Mouse (Mus musculus) stomach, embryonic 14.5 days (tissue): ENCODE data around the gene St7l. TPM values are rescaled to one million over a fixed set of nuclear protein-coding genes. Genes with fewer than 3 reads are reported as not detected.
"Not testable (repeated sequence)": the region's sequence is repeated elsewhere in the genome, so short reads cannot be mapped to it uniquely, and the experiment has no call there.

Source experiments
- ATAC-seq: fragments of 200-750 bp; cut with Nextera tagmentation; 2 replicates; pipeline ENCODE4 v1.8.0; 2017; ENCODE audit warnings: low read depth, moderate TSS enrichment; ENCODE audit not compliant: insufficient number of reproducible peaks, insufficient read depth, low FRiP score
- H3K27ac ChIP-seq: fragments of 300-500 bp; sonication (generic); 2 replicates; pipeline ENCODE4 v1.5.1; 2014; ENCODE audit warnings: mild to moderate bottlenecking, low read length, moderate library complexity, mixed read lengths
- H3K27me3 ChIP-seq: fragments of 300-500 bp; sonication (generic); 2 replicates; pipeline ENCODE4 v1.6.1; 2014; ENCODE audit warnings: low read length, control low read depth, mixed read lengths; ENCODE audit not compliant: control insufficient read depth, insufficient read depth
- H3K36me3 ChIP-seq: fragments of 300-500 bp; sonication (generic); 2 replicates; pipeline ENCODE4 v1.6.1; 2014; ENCODE audit warnings: mild to moderate bottlenecking, control low read depth, low read length, moderate library complexity, mixed read lengths; ENCODE audit not compliant: control insufficient read depth, insufficient read depth
- H3K4me1 ChIP-seq: fragments of 300-500 bp; sonication (generic); 2 replicates; pipeline ENCODE4 v1.6.1; 2014; ENCODE audit warnings: low read length, control low read depth, mixed read lengths; ENCODE audit not compliant: control insufficient read depth, insufficient read depth
- H3K4me2 ChIP-seq: fragments of 300-500 bp; sonication (generic); replicated peaks from 2 replicates; pipeline ENCODE4 v1.6.1; 2014; ENCODE audit warnings: low read depth, low read length, control low read depth
- H3K4me3 ChIP-seq: fragments of 300-500 bp; sonication (generic); 2 replicates; pipeline ENCODE4 v1.5.1; 2014; ENCODE audit warnings: low read depth, low read length, control low read depth
- H3K9ac ChIP-seq: fragments of 300-500 bp; sonication (generic); replicated peaks from 2 replicates; pipeline ENCODE4 v1.6.1; 2014; ENCODE audit warnings: low read depth, mild to moderate bottlenecking, control low read depth, low read length, moderate library complexity, mixed read lengths
- H3K9me3 ChIP-seq: fragments of 300-500 bp; sonication (generic); 2 replicates; pipeline ENCODE4 v1.6.1; 2016; ENCODE audit warnings: low read depth, low read length, control low read depth; ENCODE audit not compliant: control insufficient read depth
- WGBS: fragments of 180-500 bp; shearing (Covaris S2); extraction: QIAGEN DNeasy Blood & Tissue Kit; methylation state at CpG from one replicate; pipeline ENCODE4 v1.1.7; 2014; 5-methylcytosine and 5-hydroxymethylcytosine counted together
- polyA plus RNA-seq: library from polyadenylated mRNA; unstranded; fragments of >200 nt; fragmentation: Nextera tagmentation; extraction: Ambion mirVana; gene quantifications from 2 replicates; pipeline ENCODE4 v1.2.1, GENCODE M21; 2014

Gene St7l
- polyA plus RNA-seq, 1 experiment from 2014 or later, result 50.6 TPM

- H3K36me3 ChIP-seq, result peaks cover 3% of the 10 kb centered on the region
- WGBS, result under 1% methylated on average over 12 of the region's 12 CpGs
- peak overlapping the region; percentile 68 for H3K4me2 ChIP-seq
- H3K9me3 ChIP-seq, result no peaks in the 10 kb centered on the region
- H3K4me1 ChIP-seq, result 0 out of 2 replicates have a peak, but pooled peaks cover 13% of the 10 kb centered on the region
- peak overlapping the region; percentile 97 for H3K27ac ChIP-seq
- H3K27me3 ChIP-seq, result no peaks in the 10 kb centered on the region
- 0 out of 2 replicates have a peak, but pooled peaks have one; percentile 8 for ATAC-seq
- peak overlapping the region; percentile 88 for H3K9ac ChIP-seq
- H3K4me3 ChIP-seq, result peak overlapping the region; percentile 93
These were observed 1.6 kb downstream of the St7l start for GRCm38 (mm10) chr3:104865341-104865788.

- peaks cover 14% of the 10 kb centered on the region for H3K36me3 ChIP-seq
- H3K4me1 ChIP-seq, H3K27me3 ChIP-seq, H3K9me3 ChIP-seq, H3K27ac ChIP-seq, ATAC-seq, H3K4me3 ChIP-seq, H3K9ac ChIP-seq: not testable (repeated sequence)
- H3K4me2 ChIP-seq, result peak overlapping the region; percentile 68; the same call in 1 of the 2 replicates
These were observed 2.9 kb downstream of the St7l start for GRCm38 (mm10) chr3:104866674-104867073.

- no peak for ATAC-seq
- Histone ChIP-seq H3K9me3 (no peaks in the 10 kb centered on the region), H3K4me2 (no peak overlapping the region), H3K4me1 (0 out of 2 replicates have a peak, but pooled peaks cover 5% of the 10 kb centered on the region), H3K27me3 (no peaks in the 10 kb centered on the region), H3K9ac (no peak overlapping the region), H3K36me3 (peaks cover 40% of the 10 kb centered on the region), H3K4me3 (no peak overlapping the region), H3K27ac (no peak overlapping the region)
These were observed 5.8 kb downstream of the St7l start for GRCm38 (mm10) chr3:104869611-104870010.

GRCm38 (mm10) chr3:104888585-104888984 is 24.8 kb downstream of the St7l start:
- 87% methylated on average over 3 of the region's 3 CpGs for WGBS
- Histone ChIP-seq H3K4me2 (no peak overlapping the region), H3K9me3 (no peaks in the 10 kb centered on the region), H3K27me3 (no peaks in the 10 kb centered on the region), H3K4me1 (no peaks in the 10 kb centered on the region), H3K27ac (no peak overlapping the region), H3K4me3 (no peak overlapping the region), H3K9ac (no peak overlapping the region), H3K36me3 (peaks cover 16% of the 10 kb centered on the region)
- ATAC-seq, result no peak

- Histone ChIP-seq H3K9ac (no peak overlapping the region), H3K4me2 (no peak overlapping the region), H3K4me3 (no peak overlapping the region), H3K9me3 (no peaks in the 10 kb centered on the region), H3K36me3 (peaks cover 36% of the 10 kb centered on the region), H3K4me1 (no peaks in the 10 kb centered on the region), H3K27me3 (no peaks in the 10 kb centered on the region), H3K27ac (no peak overlapping the region)
- no peak for ATAC-seq
- WGBS, result 83% methylated on average over 3 of the region's 3 CpGs
These were observed 32.3 kb downstream of the St7l start for GRCm38 (mm10) chr3:104896141-104896540.

GRCm38 (mm10) chr3:104901154-104901553 is 37.3 kb downstream of the St7l start:
- Histone ChIP-seq H3K4me1 (no peaks in the 10 kb centered on the region), H3K36me3 (peaks cover 23% of the 10 kb centered on the region), H3K4me3 (no peak overlapping the region), H3K27ac (no peak overlapping the region), H3K27me3 (no peaks in the 10 kb centered on the region), H3K4me2 (no peak overlapping the region), H3K9ac (no peak overlapping the region), H3K9me3 (no peaks in the 10 kb centered on the region)
- ATAC-seq, result no peak
- WGBS, result 87% methylated on average over 4 of the region's 4 CpGs

GRCm38 (mm10) chr3:104905389-104905788 is 41.6 kb downstream of the St7l start:
- Histone ChIP-seq H3K36me3 (peaks cover 12% of the 10 kb centered on the region), H3K4me2 (no peak overlapping the region), H3K9me3 (no peaks in the 10 kb centered on the region), H3K4me3 (no peak overlapping the region), H3K4me1 (no peaks in the 10 kb centered on the region), H3K27me3 (no peaks in the 10 kb centered on the region), H3K9ac (no peak overlapping the region), H3K27ac (no peak overlapping the region)
- WGBS, result 97% methylated on average over 4 of the region's 4 CpGs
- ATAC-seq, result no peak

GRCm38 (mm10) chr3:104906007-104906406 is 42.2 kb downstream of the St7l start:
- H3K36me3 ChIP-seq, result peaks cover 12% of the 10 kb centered on the region
- no peak for ATAC-seq
- WGBS, result 87% methylated on average over 3 of the region's 3 CpGs
- no peak overlapping the region for H3K27ac ChIP-seq
- H3K4me3 ChIP-seq, result no peak overlapping the region
- no peaks in the 10 kb centered on the region for H3K4me1 ChIP-seq
- no peak overlapping the region for H3K9ac ChIP-seq
- no peak overlapping the region for H3K4me2 ChIP-seq
- no peaks in the 10 kb centered on the region for H3K9me3 ChIP-seq
- no peaks in the 10 kb centered on the region for H3K27me3 ChIP-seq

- Histone ChIP-seq H3K9ac (no peak overlapping the region), H3K27ac (no peak overlapping the region), H3K9me3 (no peaks in the 10 kb centered on the region), H3K4me2 (no peak overlapping the region), H3K36me3 (peaks cover 9% of the 10 kb centered on the region), H3K4me1 (no peaks in the 10 kb centered on the region), H3K27me3 (no peaks in the 10 kb centered on the region), H3K4me3 (no peak overlapping the region)
- 91% methylated on average over 6 of the region's 6 CpGs for WGBS
- no peak for ATAC-seq
These were observed 45.4 kb downstream of the St7l start for GRCm38 (mm10) chr3:104909195-104909594.
